Mouse (Mus musculus) myocyte (in vitro differentiated cells): Measurements from ENCODE around the gene Clstn3.

Experiments
- MYOD1 ChIP-seq, 3 experiments: IDR thresholded peaks; one replicate each; pipeline ENCODE4 v1.6.1; 2011; ENCODE audit warnings: control low read depth in 2 of 3, low read depth in 2 of 3, mild to moderate bottlenecking in 2 of 3, moderate library complexity in 1 of 3; ENCODE audit not compliant: insufficient read length in 2 of 3, control insufficient read depth in 1 of 3
- POLR2A ChIP-seq: IDR thresholded peaks from one replicate; pipeline ENCODE4 v1.6.1; 2011; ENCODE audit warnings: low read depth, mild to moderate bottlenecking, control low read depth, moderate library complexity; ENCODE audit not compliant: insufficient read length
- REST ChIP-seq: IDR thresholded peaks from one replicate; pipeline ENCODE4 v1.6.1; 2011; ENCODE audit warnings: mild to moderate bottlenecking, control low read depth, moderate library complexity; ENCODE audit not compliant: insufficient read depth, insufficient read length
- TCF12 ChIP-seq: IDR thresholded peaks from one replicate; pipeline ENCODE4 v1.6.1; 2011; ENCODE audit warnings: mild to moderate bottlenecking, control low read depth; ENCODE audit not compliant: poor library complexity, insufficient read depth, severe bottlenecking

- no peak for TF ChIP-seq POLR2A
- TF ChIP-seq TCF12: no peak
- no peak for TF ChIP-seq REST
- no peak for TF ChIP-seq MYOD1 (IDR thresholded peaks at IDR 0.05; ENCODE audit: control insufficient read depth in 1 of 3, insufficient read length in 2 of 3, low read depth in 2 of 3)
These were observed 15.5 kb downstream of the Clstn3 start for GRCm38 (mm10) chr6:124448959-124449667.
